Mouse (Mus musculus) bone marrow macrophage, adult 2 months (primary cell): Measurements from ENCODE around the gene Ppp1r14c.

ENCODE experiments used
- CTCF ChIP-seq: IDR thresholded peaks from 2 replicates; pipeline ENCODE4 v1.5.1; 2012; ENCODE audit warnings: low read depth, mild to moderate bottlenecking, low read length, moderate library complexity
- POLR2A ChIP-seq: IDR thresholded peaks from 2 replicates; pipeline ENCODE4 v1.6.1; 2012; ENCODE audit warnings: mild to moderate bottlenecking, low read depth, low read length, borderline replicate concordance

GRCm38 (mm10) chr10:3337330-3337901, 28.4 kb upstream of the Ppp1r14c start:
- TF ChIP-seq CTCF, result no peak
- no peak for TF ChIP-seq POLR2A
